Mouse (Mus musculus) frontal cortex, postnatal 36 days (tissue): ENCODE data around the gene Primpol.
A peak's percentile ranks its signal among the peaks of the same experiment; 100 is the strongest.

Experiments used
- DNase-seq, 2 experiments: peaks; one replicate each; pipeline ENCODE4 v3.0.0; 2022; ENCODE audit warnings: low spot score in 2 of 2

Primpol gene

GRCm38 (mm10) chr8:46616879-46617689 lies at the start of gene Primpol, which contains the start of gene Casp3:
TSS of gene Primpol (minus strand) at chr8:46617212.
TSS of gene Casp3 (plus strand) at chr8:46617291.
- DNase-seq: peak; percentile 90 to 91

- no peak for DNase-seq
These were observed 38.9 kb upstream of the Primpol start for GRCm38 (mm10) chr8:46655919-46656318.

GRCm38 (mm10) chr8:46651872-46652271 lies 34.9 kb upstream of the Primpol start:
- DNase-seq: no peak

GRCm38 (mm10) chr8:46648421-46648820 lies 31.4 kb upstream of the Primpol start:
- no peak for DNase-seq

GRCm38 (mm10) chr8:46641272-46641671 lies 24.3 kb upstream of the Primpol start:
- no peak for DNase-seq

- DNase-seq: no peak
These were observed 22.8 kb upstream of the Primpol start for GRCm38 (mm10) chr8:46639852-46640251.

- DNase-seq: peak in 1 of 2 experiments; percentile 19
These were observed 22.1 kb upstream of the Primpol start for GRCm38 (mm10) chr8:46639010-46639571.

GRCm38 (mm10) chr8:46630932-46631331 lies 13.9 kb upstream of the Primpol start:
- no peak for DNase-seq

- DNase-seq: no peak
These were observed 13.4 kb upstream of the Primpol start for GRCm38 (mm10) chr8:46630422-46630821.

- DNase-seq: no peak
These were observed 11.6 kb upstream of the Primpol start for GRCm38 (mm10) chr8:46628645-46629044.

- DNase-seq: no peak
These were observed 10.9 kb upstream of the Primpol start for GRCm38 (mm10) chr8:46627881-46628280.

- DNase-seq: no peak
These were observed 9.6 kb upstream of the Primpol start for GRCm38 (mm10) chr8:46626642-46627041.

- DNase-seq: no peak
These were observed 8.2 kb upstream of the Primpol start for GRCm38 (mm10) chr8:46625166-46625565.

GRCm38 (mm10) chr8:46622446-46623270 lies 5.6 kb upstream of the Primpol start:
- DNase-seq: no peak

GRCm38 (mm10) chr8:46618639-46619320 lies 1.8 kb upstream of the Primpol start:
- no peak for DNase-seq

GRCm38 (mm10) chr8:46617690-46618620 lies 943 bp upstream of the Primpol start:
- DNase-seq: peak; percentile 16 to 18

- no peak for DNase-seq
These were observed 1.1 kb downstream of the Primpol start for GRCm38 (mm10) chr8:46615936-46616335.

- peak in 1 of 2 experiments; percentile 15 for DNase-seq
These were observed 3.6 kb downstream of the Primpol start for GRCm38 (mm10) chr8:46613377-46613776.

- DNase-seq: peak in 1 of 2 experiments; percentile 29
These were observed 4.1 kb downstream of the Primpol start for GRCm38 (mm10) chr8:46612913-46613312.

- DNase-seq: no peak
These were observed 5.5 kb downstream of the Primpol start for GRCm38 (mm10) chr8:46611557-46611956.

- no peak for DNase-seq
These were observed 10.1 kb downstream of the Primpol start for GRCm38 (mm10) chr8:46606930-46607329.
